Mouse (Mus musculus) stomach, postnatal 0 days (tissue): ENCODE data around the gene Zfp462.

Experiments used
- CTCF ChIP-seq: IDR thresholded peaks from 2 replicates; pipeline ENCODE4 v1.5.1; 2016; ENCODE audit warnings: antibody characterized with exemption, low read depth, mild to moderate bottlenecking, moderate library complexity
- EP300 ChIP-seq: optimal IDR thresholded peaks from 2 replicates; pipeline ENCODE3; 2016; ENCODE audit warnings: antibody characterized with exemption

DNA sequence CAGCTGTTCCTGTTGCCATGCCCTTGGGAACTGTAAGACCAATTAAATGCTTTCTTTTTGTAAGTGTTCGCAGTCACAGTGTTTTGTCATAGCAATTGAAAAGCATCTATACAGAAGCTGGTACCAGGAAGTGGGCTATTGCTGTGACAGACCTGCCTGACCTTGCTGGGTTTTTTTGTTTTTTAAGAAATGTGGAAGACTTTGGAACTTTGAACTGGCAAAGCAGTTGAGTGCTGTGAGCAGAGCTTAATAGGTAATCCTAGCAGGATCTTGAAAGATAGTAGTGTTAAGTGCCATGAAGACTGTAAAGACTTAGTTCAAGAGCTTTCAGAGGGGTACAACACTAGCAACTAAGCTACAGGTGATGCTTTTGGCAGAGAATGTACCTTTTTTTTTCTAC is 7.7 kb upstream of the Zfp462 start:
- TF ChIP-seq CTCF (no peak), EP300 (no peak)
